Mouse (Mus musculus): Measurements from ENCODE around the gene Tbc1d19. TPM values are rescaled to one million over a fixed set of nuclear protein-coding genes. Genes with fewer than 3 reads are reported as not detected.

Gene Tbc1d19
- polyA plus RNA-seq, 1 experiment, result 11.7 TPM

GRCm38 (mm10) chr5:53909201-53909600 is 99.8 kb downstream of the Tbc1d19 start:
- no peak for DNase-seq (ENCODE audit: low read depth)

- DNase-seq (ENCODE audit: low read depth), result no peak
These were observed 111.0 kb downstream of the Tbc1d19 start for GRCm38 (mm10) chr5:53920416-53920815.

GRCm38 (mm10) chr5:53922149-53922904 is 112.9 kb downstream of the Tbc1d19 start:
- no peak for DNase-seq (ENCODE audit: low read depth)

GRCm38 (mm10) chr5:53924005-53924404 is 114.6 kb downstream of the Tbc1d19 start:
- DNase-seq (ENCODE audit: low read depth), result no peak

GRCm38 (mm10) chr5:53926301-53926855 is 117.0 kb downstream of the Tbc1d19 start:
- DNase-seq (ENCODE audit: low read depth), result no peak

- no peak for DNase-seq (ENCODE audit: low read depth)
These were observed 118.5 kb downstream of the Tbc1d19 start for GRCm38 (mm10) chr5:53927886-53928285.

GRCm38 (mm10) chr5:53928537-53928936 is 119.1 kb downstream of the Tbc1d19 start:
- DNase-seq (ENCODE audit: low read depth), result no peak

GRCm38 (mm10) chr5:53929205-53929614 is 119.8 kb downstream of the Tbc1d19 start:
- DNase-seq (ENCODE audit: low read depth), result no peak

GRCm38 (mm10) chr5:53929814-53930213 is 120.4 kb downstream of the Tbc1d19 start:
- DNase-seq (ENCODE audit: low read depth), result no peak

GRCm38 (mm10) chr5:53931011-53931410 is 121.6 kb downstream of the Tbc1d19 start:
- no peak for DNase-seq (ENCODE audit: low read depth)

- no peak for DNase-seq (ENCODE audit: low read depth)
These were observed 124.2 kb downstream of the Tbc1d19 start for GRCm38 (mm10) chr5:53933628-53934027.

GRCm38 (mm10) chr5:53934040-53934439 is 124.6 kb downstream of the Tbc1d19 start:
- no peak for DNase-seq (ENCODE audit: low read depth)

- no peak for DNase-seq (ENCODE audit: low read depth)
These were observed 125.4 kb downstream of the Tbc1d19 start for GRCm38 (mm10) chr5:53934826-53935225.

GRCm38 (mm10) chr5:53937187-53937586 is 127.8 kb downstream of the Tbc1d19 start:
- no peak for DNase-seq (ENCODE audit: low read depth)

- DNase-seq (ENCODE audit: low read depth), result no peak
These were observed 129.6 kb downstream of the Tbc1d19 start for GRCm38 (mm10) chr5:53939026-53939425.

- no peak for DNase-seq (ENCODE audit: low read depth)
These were observed 132.1 kb downstream of the Tbc1d19 start for GRCm38 (mm10) chr5:53941322-53942024.

GRCm38 (mm10) chr5:53942332-53942731 is 132.9 kb downstream of the Tbc1d19 start:
- DNase-seq (ENCODE audit: low read depth), result no peak

- no peak for DNase-seq (ENCODE audit: low read depth)
These were observed 134.0 kb downstream of the Tbc1d19 start for GRCm38 (mm10) chr5:53943321-53943857.

- no peak for DNase-seq (ENCODE audit: low read depth)
These were observed 137.3 kb downstream of the Tbc1d19 start for GRCm38 (mm10) chr5:53946747-53947146.

GRCm38 (mm10) chr5:53947549-53948183 is 138.3 kb downstream of the Tbc1d19 start:
- DNase-seq (ENCODE audit: low read depth), result no peak

GRCm38 (mm10) chr5:53948606-53949266 is 139.3 kb downstream of the Tbc1d19 start:
- no peak for DNase-seq (ENCODE audit: low read depth)

- no peak for DNase-seq (ENCODE audit: low read depth)
These were observed 140.8 kb downstream of the Tbc1d19 start for GRCm38 (mm10) chr5:53950189-53950588.
